Mouse (Mus musculus) megakaryocyte, embryonic 14.5 days (primary cell): ENCODE results near the gene Ptpdc1. TPM values are rescaled to one million over a fixed set of nuclear protein-coding genes. Genes with fewer than 3 reads are reported as not detected.

ENCODE experiments used
- H3K27me3 ChIP-seq: replicated peaks from 2 replicates; pipeline ENCODE3; 2012; ENCODE audit warnings: inconsistent platforms
- H3K36me3 ChIP-seq: replicated peaks from 2 replicates; pipeline ENCODE3; 2012; ENCODE audit warnings: low read length, inconsistent platforms, mixed read lengths
- H3K4me1 ChIP-seq: 2 replicates; pipeline ENCODE4 v1.6.1; 2012; ENCODE audit warnings: inconsistent platforms
- H3K4me3 ChIP-seq: replicated peaks from 2 replicates; pipeline ENCODE3; 2012; ENCODE audit warnings: moderate library complexity, mild to moderate bottlenecking, inconsistent platforms
- H3K9me3 ChIP-seq: 2 replicates; pipeline ENCODE4 v1.6.1; 2012; ENCODE audit warnings: inconsistent platforms
- FLI1 ChIP-seq: IDR thresholded peaks from 2 replicates; pipeline ENCODE4 v1.6.1; 2012; ENCODE audit warnings: low read length, inconsistent platforms, mixed read lengths
- GATA1 ChIP-seq: IDR thresholded peaks from 3 replicates; pipeline ENCODE4 v1.6.1; 2012; ENCODE audit warnings: mixed read lengths, low read length, inconsistent platforms, borderline replicate concordance
- polyA plus RNA-seq: library from polyadenylated mRNA; stranded (reverse); fragments of >175 nt; gene quantifications from 2 replicates; pipeline ENCODE4 v1.2.3, GENCODE M21; 2012; ENCODE audit warnings: low replicate concordance; ENCODE audit not compliant: insufficient read depth

Ptpdc1 gene
- polyA plus RNA-seq, 1 experiment: not detected

DNA sequence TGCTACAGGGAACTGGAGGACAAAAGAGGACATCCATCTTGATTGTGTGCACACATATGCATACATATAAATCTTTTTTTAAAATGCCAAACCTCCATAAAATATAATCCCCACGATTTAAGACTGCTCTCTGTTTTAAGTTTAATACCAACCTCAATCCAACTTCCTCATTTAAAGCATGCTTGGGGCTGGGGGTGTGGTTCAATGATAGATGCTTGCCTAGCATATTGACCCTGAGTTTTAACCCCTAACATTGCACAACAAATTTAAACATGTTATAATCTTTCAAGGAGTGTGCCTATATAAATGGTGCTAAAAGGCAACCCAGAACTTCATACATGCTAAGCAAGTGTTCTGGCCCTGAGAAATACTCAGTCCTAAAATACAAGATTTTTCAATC, 85.0 kb downstream of the Ptpdc1 start:
- TF ChIP-seq GATA1: no peak
- no peak for TF ChIP-seq FLI1
- H3K36me3 ChIP-seq: peaks cover 33% of the 10 kb centered on the region
- no peak overlapping the region for H3K4me3 ChIP-seq
- no peaks in the 10 kb centered on the region for H3K27me3 ChIP-seq
- peaks cover 51% of the 10 kb centered on the region for H3K4me1 ChIP-seq
- H3K9me3 ChIP-seq: no peaks in the 10 kb centered on the region

DNA sequence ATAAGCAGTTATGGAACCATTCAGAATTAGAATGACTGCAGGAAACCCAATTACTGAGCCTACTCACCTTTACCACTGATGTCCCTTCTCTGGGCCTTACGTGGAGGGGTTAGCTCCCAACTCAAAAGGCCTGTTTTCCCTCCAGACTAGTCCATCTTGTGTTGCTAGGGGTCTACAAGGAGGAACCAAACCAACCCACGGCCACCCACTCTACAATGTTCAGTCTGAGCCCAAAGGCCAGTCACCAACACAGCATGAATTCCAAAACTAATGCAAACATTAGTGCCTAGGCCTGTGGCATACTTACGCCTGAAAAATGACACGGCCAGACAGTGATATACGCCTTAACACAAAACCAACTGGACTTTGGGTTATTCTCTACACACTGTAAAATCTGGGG, 92.0 kb downstream of the Ptpdc1 start:
- Histone ChIP-seq H3K4me1 (peaks cover 32% of the 10 kb centered on the region), H3K36me3 (peaks cover 54% of the 10 kb centered on the region), H3K9me3 (no peaks in the 10 kb centered on the region), H3K27me3 (no peaks in the 10 kb centered on the region), H3K4me3 (no peak overlapping the region)
- TF ChIP-seq FLI1: no peak
- no peak for TF ChIP-seq GATA1

DNA sequence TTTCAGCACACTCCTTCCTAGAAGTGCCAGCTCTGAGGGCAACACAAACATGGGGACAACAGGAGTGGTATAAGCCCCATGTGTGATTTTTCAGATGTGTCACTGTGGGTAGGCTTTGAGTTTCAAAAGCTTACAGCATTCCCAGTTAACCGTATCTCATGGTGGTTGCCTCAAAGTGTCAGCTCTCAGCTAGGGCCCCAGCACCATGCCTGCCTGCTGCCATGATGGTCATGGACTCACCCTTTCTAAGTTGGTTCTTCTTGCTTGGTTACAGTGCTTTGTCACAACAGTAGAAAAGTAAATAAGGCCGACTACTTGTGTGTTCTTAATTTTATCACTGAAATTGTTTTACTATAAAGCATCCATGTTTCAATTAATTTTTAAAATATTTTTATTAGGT, 94.0 kb downstream of the Ptpdc1 start:
- no peak for TF ChIP-seq GATA1
- TF ChIP-seq FLI1: no peak
- Histone ChIP-seq H3K27me3 (no peaks in the 10 kb centered on the region), H3K4me1 (peaks cover 40% of the 10 kb centered on the region), H3K9me3 (no peaks in the 10 kb centered on the region), H3K4me3 (no peak overlapping the region), H3K36me3 (peaks cover 34% of the 10 kb centered on the region)

DNA sequence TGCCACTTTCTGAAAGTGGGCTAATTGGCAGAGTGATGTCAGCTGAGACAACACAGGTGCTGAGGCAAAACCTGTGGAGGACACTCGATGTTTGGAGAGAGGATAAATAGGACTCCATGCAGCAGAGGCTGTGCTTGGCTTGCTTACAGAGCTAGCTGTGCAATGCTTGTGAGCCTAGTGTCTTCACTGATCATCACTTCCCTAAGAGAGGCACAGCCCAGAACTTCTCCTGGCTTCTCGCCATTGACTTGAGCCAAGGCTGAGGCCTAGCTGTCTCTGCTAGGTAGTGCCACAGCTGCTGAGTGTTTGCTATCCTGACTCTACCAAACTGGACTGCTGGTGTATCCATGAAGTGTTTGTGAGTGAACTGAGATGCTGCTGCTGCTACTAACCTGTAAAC, 94.8 kb downstream of the Ptpdc1 start:
- H3K4me3 ChIP-seq: no peak overlapping the region
- no peaks in the 10 kb centered on the region for H3K9me3 ChIP-seq
- peaks cover 45% of the 10 kb centered on the region for H3K4me1 ChIP-seq
- peaks cover 27% of the 10 kb centered on the region for H3K36me3 ChIP-seq
- TF ChIP-seq GATA1: no peak
- TF ChIP-seq FLI1: no peak
- no peaks in the 10 kb centered on the region for H3K27me3 ChIP-seq

DNA sequence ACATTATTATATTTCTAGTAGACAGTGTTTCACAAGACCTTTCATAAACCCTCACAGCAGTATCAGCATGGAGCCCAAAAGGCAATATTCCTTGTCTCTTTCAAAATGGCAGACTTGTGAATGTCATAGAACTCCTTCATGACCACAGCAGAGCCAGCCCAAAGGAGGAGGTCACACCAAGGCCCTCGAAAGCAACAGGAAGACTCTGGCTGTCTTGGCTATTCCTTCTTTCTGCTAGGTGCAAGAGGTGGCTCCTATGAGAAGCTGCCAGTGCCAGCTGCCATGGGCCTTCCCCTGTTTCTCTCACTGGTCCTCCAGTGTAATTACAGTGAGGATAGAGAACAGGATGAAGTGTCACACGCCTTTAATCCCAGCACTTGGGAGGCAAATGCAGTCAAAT, 96.4 kb downstream of the Ptpdc1 start:
- H3K36me3 ChIP-seq: peaks cover 11% of the 10 kb centered on the region
- H3K4me3 ChIP-seq: no peak overlapping the region
- peaks cover 2% of the 10 kb centered on the region for H3K27me3 ChIP-seq
- H3K4me1 ChIP-seq: peaks cover 39% of the 10 kb centered on the region
- TF ChIP-seq GATA1 (no peak), FLI1 (no peak)
- H3K9me3 ChIP-seq: no peaks in the 10 kb centered on the region

DNA sequence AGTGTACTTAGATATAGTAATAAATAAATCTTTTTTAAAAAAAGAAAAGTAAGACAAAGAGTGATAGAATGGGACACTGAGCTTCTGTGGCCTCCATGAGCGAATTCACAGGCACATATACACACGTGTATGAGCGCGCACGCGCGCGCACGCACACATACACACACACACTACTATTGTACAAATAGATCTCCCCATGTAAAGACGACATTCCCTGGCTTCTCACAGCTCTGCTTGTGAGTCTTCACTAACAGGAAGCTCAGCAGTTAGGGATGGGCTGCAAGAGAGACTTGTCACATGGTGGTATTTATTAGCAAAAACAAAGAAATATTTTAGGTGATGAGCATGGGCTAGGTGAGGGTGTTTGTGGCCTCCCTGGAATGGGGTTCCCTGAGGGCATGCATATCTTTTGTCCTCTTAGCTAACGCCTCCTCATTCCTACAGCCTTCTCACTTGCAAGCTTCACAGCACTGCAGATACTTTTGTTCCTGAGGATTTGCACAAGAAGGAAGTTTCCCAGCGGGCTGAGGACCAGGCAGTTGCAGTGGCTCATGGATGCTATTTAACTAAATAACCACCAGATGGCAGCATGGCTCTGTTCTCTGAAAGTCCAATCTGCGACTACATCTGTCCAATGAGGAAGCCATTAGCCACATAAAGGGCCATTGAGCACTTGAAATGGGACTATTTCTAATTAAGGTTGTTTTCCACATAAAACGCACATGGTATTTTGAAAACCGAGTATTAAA, 97.2 kb downstream of the Ptpdc1 start:
- peaks cover 2% of the 10 kb centered on the region for H3K27me3 ChIP-seq
- peaks cover 32% of the 10 kb centered on the region for H3K4me1 ChIP-seq
- no peaks in the 10 kb centered on the region for H3K9me3 ChIP-seq
- TF ChIP-seq GATA1: no peak
- TF ChIP-seq FLI1: no peak
- H3K36me3 ChIP-seq: peaks cover 3% of the 10 kb centered on the region
- H3K4me3 ChIP-seq: peak overlapping the region; percentile 53

Other genes with a start within 250 kb of the Ptpdc1 start
- gene Zfp169, start 112.2 kb downstream of the Ptpdc1 start, polyA plus RNA-seq: 0.30 TPM in 1 of 2 replicates, not detected in the other
- 0.40 TPM in 1 of 2 replicates, not detected in the other for gene A830005F24Rik, start 112.1 kb downstream of the Ptpdc1 start, polyA plus RNA-seq
- not detected in 2 replicates for gene Barx1, start 37.3 kb upstream of the Ptpdc1 start, polyA plus RNA-seq
- 18.7 and 24.5 TPM in 2 replicates for gene Phf2, start 245.5 kb upstream of the Ptpdc1 start, polyA plus RNA-seq